Mouse (Mus musculus): Measurements from ENCODE around the gene Arhgef3. TPM values are rescaled to one million over a fixed set of nuclear protein-coding genes. Genes with fewer than 3 reads are reported as not detected.

Gene Arhgef3
- polyA plus RNA-seq, 1 experiment = 48.5 TPM

- 47% methylated on average over 11 of the region's 11 CpGs for WGBS
- DNase-seq = no peak
- peaks cover 10% of the 10 kb centered on the region for H3K4me1 ChIP-seq (ENCODE audit: control insufficient read depth, insufficient read depth, low read length)
- TF ChIP-seq POLR2A (IDR thresholded peaks at IDR 0.05; ENCODE audit: borderline replicate concordance, extremely low read depth, low read depth, low read length) (no peak), CTCF (IDR thresholded peaks at IDR 0.05; ENCODE audit: insufficient read depth, low read length) (no peak)
- H3K4me3 ChIP-seq (replicated peaks; ENCODE audit: extremely low read depth, low read depth, low read length) = no peak overlapping the region
These were observed 157.6 kb downstream of the Arhgef3 start for GRCm38 (mm10) chr14:27272072-27272834.

GRCm38 (mm10) chr14:27272835-27273138, 158.1 kb downstream of the Arhgef3 start:
- no peak for TF ChIP-seq POLR2A (IDR thresholded peaks at IDR 0.05; ENCODE audit: borderline replicate concordance, extremely low read depth, low read depth, low read length)
- no peak for TF ChIP-seq CTCF (IDR thresholded peaks at IDR 0.05; ENCODE audit: insufficient read depth, low read length)

DNA sequence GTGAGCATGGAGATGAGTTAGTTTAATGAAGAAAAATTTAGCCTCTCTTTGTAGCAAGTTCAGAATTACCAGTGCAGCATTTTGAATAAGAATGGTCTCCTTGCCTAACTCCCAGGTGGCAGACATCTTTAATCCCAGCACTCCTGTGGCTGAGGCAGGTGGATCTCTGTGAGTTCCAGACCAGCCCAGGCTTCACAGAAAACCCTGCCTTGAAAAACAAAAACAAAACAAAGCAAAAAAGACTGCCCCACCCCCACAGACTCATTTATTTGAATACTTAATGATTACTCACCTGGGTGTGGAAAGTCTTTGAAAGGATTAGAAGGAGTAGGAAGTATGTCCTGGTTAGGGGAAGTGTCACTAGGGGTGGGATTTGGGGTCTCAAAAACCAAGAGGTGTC, 158.5 kb downstream of the Arhgef3 start:
- TF ChIP-seq POLR2A (IDR thresholded peaks at IDR 0.05; ENCODE audit: borderline replicate concordance, extremely low read depth, low read depth, low read length) (no peak), CTCF (IDR thresholded peaks at IDR 0.05; ENCODE audit: insufficient read depth, low read length) (no peak)
- DNase-seq = no peak
- H3K4me1 ChIP-seq (ENCODE audit: control insufficient read depth, insufficient read depth, low read length) = peaks cover 10% of the 10 kb centered on the region

More at GRCm38 (mm10) chr14:27272835-27273138, 158.1 kb downstream of the Arhgef3 start:
- WGBS = 92% methylated on average over 2 of the region's 2 CpGs
- Histone ChIP-seq H3K4me1 (ENCODE audit: control insufficient read depth, insufficient read depth, low read length) (peaks cover 10% of the 10 kb centered on the region), H3K4me3 (replicated peaks; ENCODE audit: extremely low read depth, low read depth, low read length) (no peak overlapping the region)
- no peak for DNase-seq

DNA sequence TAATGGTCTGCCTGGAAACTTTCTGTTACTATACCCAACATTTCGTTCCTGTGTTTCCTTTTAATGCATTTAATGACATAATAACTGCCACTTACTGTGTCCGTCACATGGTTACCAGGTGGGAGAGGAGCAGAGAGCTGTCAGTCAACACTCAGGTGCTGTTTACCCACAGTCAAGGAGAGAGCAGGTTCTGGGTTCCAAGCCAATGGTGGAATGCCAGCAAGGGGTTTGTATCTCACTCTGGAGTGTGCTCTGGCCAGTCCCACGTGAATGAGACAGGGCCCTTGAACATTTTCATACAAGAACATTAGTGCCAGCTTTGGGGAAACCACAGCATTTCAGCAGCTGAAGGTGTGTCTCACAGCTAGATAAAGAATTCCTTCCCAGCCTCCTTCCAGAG, 162.6 kb downstream of the Arhgef3 start:
- no peak overlapping the region for H3K4me3 ChIP-seq (replicated peaks; ENCODE audit: extremely low read depth, low read depth, low read length)
- no peak for DNase-seq
- H3K4me1 ChIP-seq (ENCODE audit: control insufficient read depth, insufficient read depth, low read length) = no peaks in the 10 kb centered on the region; the same call in 1 of the 2 replicates
- no peak for TF ChIP-seq POLR2A (IDR thresholded peaks at IDR 0.05; ENCODE audit: borderline replicate concordance, extremely low read depth, low read depth, low read length)
- no peak for TF ChIP-seq CTCF (IDR thresholded peaks at IDR 0.05; ENCODE audit: insufficient read depth, low read length)
- WGBS = 70% methylated on average over 3 of the region's 3 CpGs

More for the DNA sequence above, 158.5 kb downstream of the Arhgef3 start:
- H3K4me3 ChIP-seq (replicated peaks; ENCODE audit: extremely low read depth, low read depth, low read length) = no peak overlapping the region

- no peak for DNase-seq
- WGBS = 74% methylated on average over 8 of the region's 8 CpGs
- Histone ChIP-seq H3K4me1 (ENCODE audit: control insufficient read depth, insufficient read depth, low read length) (no peaks in the 10 kb centered on the region; the same call in 1 of the 2 replicates), H3K4me3 (replicated peaks; ENCODE audit: extremely low read depth, low read depth, low read length) (no peak overlapping the region)
- TF ChIP-seq POLR2A (IDR thresholded peaks at IDR 0.05; ENCODE audit: borderline replicate concordance, extremely low read depth, low read depth, low read length) = no peak
- TF ChIP-seq CTCF (IDR thresholded peaks at IDR 0.05; ENCODE audit: insufficient read depth, low read length) = no peak
These were observed 165.6 kb downstream of the Arhgef3 start for GRCm38 (mm10) chr14:27280201-27280890.

DNA sequence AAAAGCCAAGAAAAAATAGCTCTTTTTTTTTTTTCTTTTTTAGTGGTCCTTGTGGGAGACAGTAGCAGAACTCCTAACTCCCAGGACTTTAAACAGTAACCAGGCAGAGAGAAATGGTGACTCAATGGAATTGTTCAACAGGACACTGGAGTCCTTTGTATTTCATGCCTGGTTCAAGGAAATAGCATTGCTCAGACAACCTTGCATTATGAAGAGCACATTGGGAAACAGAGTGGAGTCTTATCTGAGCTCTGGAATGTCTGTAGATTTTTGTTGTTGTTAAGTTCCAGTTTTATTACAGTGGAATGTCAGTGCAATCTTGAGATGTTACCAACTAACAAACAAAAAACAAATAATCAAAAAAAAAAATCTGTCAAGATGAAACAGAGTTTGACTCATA, 169.3 kb downstream of the Arhgef3 start:
- TF ChIP-seq POLR2A (IDR thresholded peaks at IDR 0.05; ENCODE audit: borderline replicate concordance, extremely low read depth, low read depth, low read length) (no peak), CTCF (IDR thresholded peaks at IDR 0.05; ENCODE audit: insufficient read depth, low read length) (no peak)
- H3K4me3 ChIP-seq (replicated peaks; ENCODE audit: extremely low read depth, low read depth, low read length) = no peak overlapping the region
- no peak for DNase-seq
- no peaks in the 10 kb centered on the region; the same call in 1 of the 2 replicates for H3K4me1 ChIP-seq (ENCODE audit: control insufficient read depth, insufficient read depth, low read length)

GRCm38 (mm10) chr14:27286202-27286601, 171.5 kb downstream of the Arhgef3 start:
- H3K4me3 ChIP-seq (replicated peaks; ENCODE audit: extremely low read depth, low read depth, low read length) = no peak overlapping the region
- no peak for DNase-seq
- no peak for TF ChIP-seq POLR2A (IDR thresholded peaks at IDR 0.05; ENCODE audit: borderline replicate concordance, extremely low read depth, low read depth, low read length)
- TF ChIP-seq CTCF (IDR thresholded peaks at IDR 0.05; ENCODE audit: insufficient read depth, low read length) = no peak
- WGBS = 27% methylated on average over 4 of the region's 4 CpGs
- H3K4me1 ChIP-seq (ENCODE audit: control insufficient read depth, insufficient read depth, low read length) = no peaks in the 10 kb centered on the region; the same call in 1 of the 2 replicates

GRCm38 (mm10) chr14:27289053-27289452, 174.4 kb downstream of the Arhgef3 start:
- TF ChIP-seq POLR2A (IDR thresholded peaks at IDR 0.05; ENCODE audit: borderline replicate concordance, extremely low read depth, low read depth, low read length) = no peak
- Histone ChIP-seq H3K4me1 (ENCODE audit: control insufficient read depth, insufficient read depth, low read length) (peaks cover 2% of the 10 kb centered on the region; the same call in 1 of the 2 replicates), H3K4me3 (replicated peaks; ENCODE audit: extremely low read depth, low read depth, low read length) (no peak overlapping the region)
- DNase-seq = no peak
- 44% methylated on average over 5 of the region's 5 CpGs for WGBS

DNA sequence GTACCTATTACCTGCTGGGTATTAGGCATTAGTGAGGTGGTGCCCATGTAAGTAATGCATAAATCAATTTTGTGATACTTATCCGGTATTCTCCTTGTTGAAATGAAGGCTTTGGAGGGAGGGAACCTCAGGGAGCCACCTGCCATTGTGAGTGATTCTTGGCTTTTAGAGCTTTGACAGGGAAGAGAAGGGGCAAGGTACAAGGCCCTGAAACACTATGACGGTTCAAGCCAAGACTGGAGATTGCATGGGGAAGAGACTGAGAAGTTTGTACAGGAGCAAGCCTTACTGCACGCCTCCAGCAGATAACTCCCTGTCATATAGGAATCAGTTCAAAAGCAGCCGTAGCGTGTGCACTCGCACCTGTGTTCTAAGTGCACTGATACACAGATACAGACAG, 177.4 kb downstream of the Arhgef3 start:
- WGBS = 71% methylated on average over 6 of the region's 6 CpGs
- DNase-seq = no peak

DNA sequence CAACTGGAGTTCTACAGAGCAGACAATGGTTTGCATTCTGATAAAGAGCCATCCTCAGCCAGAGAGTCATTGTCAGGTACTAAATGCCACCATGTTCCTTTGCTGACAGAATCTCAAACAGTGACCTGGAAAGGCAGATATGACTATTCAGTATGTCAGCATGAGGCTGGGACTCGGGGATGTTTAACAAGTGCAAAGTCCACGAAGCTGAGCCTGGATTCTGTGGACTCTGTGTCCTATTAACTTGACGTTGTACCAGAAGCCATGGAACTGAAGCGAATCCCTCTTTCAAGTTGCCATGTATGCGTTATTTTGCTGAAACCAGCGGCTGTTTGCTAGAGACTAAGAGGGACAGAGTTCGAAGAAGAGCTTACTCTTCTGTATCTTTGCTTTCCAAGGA, 181.1 kb downstream of the Arhgef3 start:
- peaks cover 9% of the 10 kb centered on the region for H3K4me1 ChIP-seq (ENCODE audit: control insufficient read depth, insufficient read depth, low read length)

More for the DNA sequence above, 177.4 kb downstream of the Arhgef3 start:
- Histone ChIP-seq H3K4me3 (replicated peaks; ENCODE audit: extremely low read depth, low read depth, low read length) (no peak overlapping the region), H3K4me1 (ENCODE audit: control insufficient read depth, insufficient read depth, low read length) (peaks cover 4% of the 10 kb centered on the region; the same call in 1 of the 2 replicates)
- TF ChIP-seq CTCF (IDR thresholded peaks at IDR 0.05; ENCODE audit: insufficient read depth, low read length) (no peak), POLR2A (IDR thresholded peaks at IDR 0.05; ENCODE audit: borderline replicate concordance, extremely low read depth, low read depth, low read length) (no peak)

More for the DNA sequence above, 181.1 kb downstream of the Arhgef3 start:
- 77% methylated on average over 7 of the region's 7 CpGs for WGBS
- TF ChIP-seq POLR2A (IDR thresholded peaks at IDR 0.05; ENCODE audit: borderline replicate concordance, extremely low read depth, low read depth, low read length) (no peak), CTCF (IDR thresholded peaks at IDR 0.05; ENCODE audit: insufficient read depth, low read length) (no peak)
- no peak for DNase-seq
- H3K4me3 ChIP-seq (replicated peaks; ENCODE audit: extremely low read depth, low read depth, low read length) = no peak overlapping the region

All from lung, adult 2 months (tissue).